Mouse (Mus musculus) activated CD4-positive, CD25-positive, alpha-beta regulatory T cell (primary cell): ENCODE measurements around the gene Calcb. TPM values are rescaled to one million over a fixed set of nuclear protein-coding genes. Genes with fewer than 3 reads are reported as not detected.

Experiments used
- polyA plus RNA-seq, 2 experiments: library from polyadenylated mRNA; unstranded; fragments of 100-300 nt; shearing (Covaris generic); gene quantifications; one replicate each; pipeline ENCODE4 v1.2.1; 2017

The Calcb gene
- under 1 TPM in 1 of 2 experiments, not detected in 1; 0.61 TPM for polyA plus RNA-seq

GRCm38 (mm10) chr7:114718300-114718699 lies at the start of gene Calcb:
Calcb (plus strand) TSS chr7:114718643.

DNA sequence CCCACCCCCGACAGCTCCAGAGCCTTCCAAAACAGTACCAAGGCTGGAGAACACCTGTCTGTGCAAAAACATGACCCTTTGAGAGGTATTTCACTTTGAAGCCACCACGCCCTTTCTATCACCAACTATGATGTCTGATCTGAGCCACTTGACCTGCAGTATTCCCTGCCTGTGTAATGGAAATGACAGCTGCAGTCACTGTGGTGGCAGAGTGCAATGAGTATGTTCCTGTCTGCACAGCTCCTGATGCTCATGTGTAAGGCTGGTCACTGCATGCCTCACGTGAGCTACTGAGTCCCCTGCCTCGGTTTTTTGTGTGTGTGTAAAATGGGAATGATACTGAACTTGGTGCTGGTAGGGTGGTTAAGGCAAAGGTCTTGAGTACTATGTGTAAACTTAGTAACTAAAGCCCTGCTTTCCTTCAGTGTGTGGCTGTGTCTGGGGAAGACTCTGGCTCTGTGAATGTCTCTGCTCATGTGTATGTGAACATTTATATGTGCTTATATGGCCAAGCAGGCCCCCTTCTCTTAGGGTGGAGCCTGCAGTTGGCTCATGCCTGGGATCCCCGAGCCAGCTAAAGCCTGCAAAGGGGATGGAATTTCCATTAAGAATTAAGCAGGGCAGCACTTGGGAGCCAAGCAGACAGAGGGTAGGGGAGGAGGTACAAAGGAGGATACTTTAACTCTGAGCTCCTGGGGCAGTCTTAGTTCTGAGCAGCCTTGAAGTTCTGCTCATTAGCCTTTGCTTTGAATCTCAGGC lies 24.8 kb downstream of the Calcb start, which contains the start of gene Insc:
Insc (plus strand) TSS at position 673 of the 759 bp plus-strand sequence.

Other genes with a start within 250 kb of the Calcb start
- 1 to 10 TPM; 1.3 to 5.3 TPM for gene Cyp2r1, start 155.7 kb upstream of the Calcb start, polyA plus RNA-seq
- under 1 TPM; 0.41 to 0.72 TPM for gene Calca, start 82.3 kb upstream of the Calcb start, polyA plus RNA-seq
- gene Insc, start 25.1 kb downstream of the Calcb start, polyA plus RNA-seq, result under 1 TPM in 1 of 2 experiments, not detected in 1; 0.38 TPM